Mouse (Mus musculus): Measurements from ENCODE around the gene Pcdh7. TPM values are rescaled to one million over a fixed set of nuclear protein-coding genes. Genes with fewer than 3 reads are reported as not detected.

Pcdh7 gene
- polyA plus RNA-seq, 1 experiment, result 3.4 TPM

GRCm38 (mm10) chr5:57782546-57782945, 64.8 kb downstream of the Pcdh7 start:
- no peak for DNase-seq (ENCODE audit: low read depth, low spot score)
- WGBS, result 61% methylated on average over 3 of the region's 3 CpGs

GRCm38 (mm10) chr5:57788775-57789509, 71.2 kb downstream of the Pcdh7 start:
- WGBS, result 39% methylated on average over 4 of the region's 4 CpGs
- no peak for DNase-seq (ENCODE audit: low read depth, low spot score)

GRCm38 (mm10) chr5:57796337-57796736, 78.6 kb downstream of the Pcdh7 start:
- DNase-seq (ENCODE audit: low read depth, low spot score), result no peak

GRCm38 (mm10) chr5:57797951-57798670, 80.3 kb downstream of the Pcdh7 start:
- DNase-seq (ENCODE audit: low read depth, low spot score), result no peak
- whole genome bisulfite sequencing, result 75% methylated on average over 7 of the region's 7 CpGs

GRCm38 (mm10) chr5:57803108-57803507, 85.3 kb downstream of the Pcdh7 start:
- no peak for DNase-seq (ENCODE audit: low read depth, low spot score)
- 37% methylated on average over 3 of the region's 3 CpGs for WGBS

- 80% methylated on average over 5 of the region's 5 CpGs for WGBS
- no peak for DNase-seq (ENCODE audit: low read depth, low spot score)
These were observed 86.1 kb downstream of the Pcdh7 start for GRCm38 (mm10) chr5:57803890-57804289.

GRCm38 (mm10) chr5:57807350-57807749, 89.6 kb downstream of the Pcdh7 start:
- 67% methylated on average over 2 of the region's 2 CpGs for WGBS
- no peak for DNase-seq (ENCODE audit: low read depth, low spot score)

GRCm38 (mm10) chr5:57810641-57811040, 92.9 kb downstream of the Pcdh7 start:
- WGBS, result 79% methylated on average over 1 of the region's 1 CpGs

GRCm38 (mm10) chr5:57815964-57816589, 98.3 kb downstream of the Pcdh7 start:
- no peak for DNase-seq (ENCODE audit: low read depth, low spot score)
- 63% methylated on average over 5 of the region's 5 CpGs for WGBS

More at GRCm38 (mm10) chr5:57810641-57811040, 92.9 kb downstream of the Pcdh7 start:
- DNase-seq (ENCODE audit: low read depth, low spot score), result no peak

- WGBS, result 88% methylated on average over 2 of the region's 2 CpGs
- no peak for DNase-seq (ENCODE audit: low read depth, low spot score)
These were observed 102.0 kb downstream of the Pcdh7 start for GRCm38 (mm10) chr5:57819788-57820187.

GRCm38 (mm10) chr5:57821099-57821498, 103.3 kb downstream of the Pcdh7 start:
- 90% methylated on average over 8 of the region's 8 CpGs for WGBS
- no peak for DNase-seq (ENCODE audit: low read depth, low spot score)

- WGBS, result 88% methylated on average over 3 of the region's 3 CpGs
These were observed 110.7 kb downstream of the Pcdh7 start for GRCm38 (mm10) chr5:57828437-57828836.

GRCm38 (mm10) chr5:57837150-57837549, 119.4 kb downstream of the Pcdh7 start:
- WGBS, result 40% methylated on average over 2 of the region's 2 CpGs
- DNase-seq (ENCODE audit: low read depth, low spot score), result no peak

More at GRCm38 (mm10) chr5:57828437-57828836, 110.7 kb downstream of the Pcdh7 start:
- DNase-seq (ENCODE audit: low read depth, low spot score), result no peak

GRCm38 (mm10) chr5:57841357-57842119, 123.8 kb downstream of the Pcdh7 start:
- no peak for DNase-seq (ENCODE audit: low read depth, low spot score)
- 47% methylated on average over 5 of the region's 5 CpGs for WGBS

GRCm38 (mm10) chr5:57847500-57847899, 129.7 kb downstream of the Pcdh7 start:
- DNase-seq (ENCODE audit: low read depth, low spot score), result no peak
- WGBS, result 50% methylated on average over 3 of the region's 3 CpGs

GRCm38 (mm10) chr5:57850111-57850510, 132.3 kb downstream of the Pcdh7 start:
- WGBS, result 63% methylated on average over 2 of the region's 2 CpGs

GRCm38 (mm10) chr5:57857316-57857715, 139.5 kb downstream of the Pcdh7 start:
- WGBS, result 69% methylated on average over 3 of the region's 3 CpGs
- DNase-seq (ENCODE audit: low read depth, low spot score), result no peak

More at GRCm38 (mm10) chr5:57850111-57850510, 132.3 kb downstream of the Pcdh7 start:
- DNase-seq (ENCODE audit: low read depth, low spot score), result no peak

GRCm38 (mm10) chr5:57864254-57864653, 146.5 kb downstream of the Pcdh7 start:
- no peak for DNase-seq (ENCODE audit: low read depth, low spot score)
- WGBS, result 87% methylated on average over 3 of the region's 3 CpGs

GRCm38 (mm10) chr5:57865256-57865655, 147.5 kb downstream of the Pcdh7 start:
- no peak for DNase-seq (ENCODE audit: low read depth, low spot score)
- 73% methylated on average over 3 of the region's 3 CpGs for WGBS

GRCm38 (mm10) chr5:57866097-57866496, 148.3 kb downstream of the Pcdh7 start:
- 86% methylated on average over 1 of the region's 1 CpGs for WGBS
- no peak for DNase-seq (ENCODE audit: low read depth, low spot score)
